Mouse (Mus musculus) lung, postnatal 10 days (tissue): ENCODE measurements around the gene Rabl2.

Experiments
- DNase-seq: peaks from one replicate; pipeline ENCODE4 v3.0.0; 2021

Rabl2 gene

DNA sequence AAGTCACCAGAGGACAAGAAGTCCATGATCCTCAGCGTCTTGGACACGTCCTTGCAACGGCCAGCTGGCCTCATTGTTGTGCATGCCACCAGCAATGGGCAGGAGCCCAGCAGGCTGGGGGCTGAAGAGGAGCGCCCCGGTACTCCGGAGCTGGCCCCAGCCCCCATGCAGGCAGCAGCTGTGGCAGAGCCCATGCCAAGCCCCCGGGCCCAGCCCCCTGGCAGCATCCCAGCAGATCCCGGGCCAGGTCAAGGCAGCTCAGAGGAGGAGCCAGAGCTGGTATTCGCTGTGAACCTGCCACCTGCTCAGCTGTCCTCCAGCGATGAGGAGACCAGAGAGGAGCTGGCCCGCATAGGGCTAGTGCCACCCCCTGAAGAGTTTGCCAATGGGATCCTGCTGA lies 42.9 kb downstream of the Rabl2 start:
- DNase-seq, result peak; percentile 32

DNA sequence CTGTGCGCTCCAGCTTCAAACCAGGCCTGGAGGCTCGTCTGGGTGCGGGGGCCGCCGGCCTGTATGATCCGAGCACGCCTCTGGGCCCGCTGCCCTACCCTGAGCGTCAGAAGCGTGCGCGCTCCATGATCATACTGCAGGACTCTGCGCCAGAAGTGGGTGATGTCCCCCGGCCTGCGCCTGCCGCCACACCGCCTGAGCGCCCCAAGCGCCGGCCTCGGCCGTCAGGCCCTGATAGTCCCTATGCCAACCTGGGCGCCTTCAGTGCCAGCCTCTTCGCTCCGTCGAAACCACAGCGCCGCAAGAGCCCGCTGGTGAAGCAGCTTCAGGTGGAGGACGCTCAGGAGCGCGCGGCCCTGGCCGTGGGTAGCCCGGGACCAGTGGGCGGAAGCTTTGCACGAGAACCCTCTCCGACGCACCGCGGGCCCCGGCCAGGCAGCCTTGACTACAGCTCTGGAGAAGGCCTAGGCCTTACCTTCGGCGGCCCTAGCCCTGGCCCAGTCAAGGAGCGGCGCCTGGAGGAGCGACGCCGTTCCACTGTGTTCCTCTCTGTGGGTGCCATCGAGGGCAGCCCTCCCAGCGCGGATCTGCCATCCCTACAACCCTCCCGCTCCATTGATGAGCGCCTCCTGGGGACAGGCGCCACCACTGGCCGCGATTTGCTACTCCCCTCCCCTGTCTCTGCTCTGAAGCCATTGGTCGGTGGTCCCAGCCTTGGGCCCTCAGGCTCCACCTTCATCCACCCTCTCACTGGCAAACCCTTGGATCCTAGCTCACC lies 43.7 kb downstream of the Rabl2 start:
- DNase-seq, result no peak

DNA sequence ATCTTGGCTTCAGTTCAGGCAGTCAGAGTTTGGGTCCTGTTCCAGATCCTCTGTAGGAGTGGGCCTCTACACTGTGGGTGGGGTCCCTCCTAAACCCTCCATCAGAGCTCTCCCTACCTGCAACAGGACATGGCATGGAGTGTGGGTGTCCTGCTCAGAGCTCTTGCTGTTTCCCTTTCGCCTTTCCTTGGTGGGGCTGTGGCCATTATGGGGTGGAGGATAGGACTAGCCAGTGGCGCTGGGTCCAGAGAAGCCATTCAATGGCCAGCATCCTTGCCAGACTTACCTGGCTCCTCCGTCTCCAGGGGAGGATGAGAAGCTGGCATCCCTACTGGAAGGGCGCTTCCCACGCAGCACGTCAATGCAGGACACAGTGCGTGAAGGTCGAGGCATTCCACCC lies 44.4 kb downstream of the Rabl2 start:
- DNase-seq, result no peak

DNA sequence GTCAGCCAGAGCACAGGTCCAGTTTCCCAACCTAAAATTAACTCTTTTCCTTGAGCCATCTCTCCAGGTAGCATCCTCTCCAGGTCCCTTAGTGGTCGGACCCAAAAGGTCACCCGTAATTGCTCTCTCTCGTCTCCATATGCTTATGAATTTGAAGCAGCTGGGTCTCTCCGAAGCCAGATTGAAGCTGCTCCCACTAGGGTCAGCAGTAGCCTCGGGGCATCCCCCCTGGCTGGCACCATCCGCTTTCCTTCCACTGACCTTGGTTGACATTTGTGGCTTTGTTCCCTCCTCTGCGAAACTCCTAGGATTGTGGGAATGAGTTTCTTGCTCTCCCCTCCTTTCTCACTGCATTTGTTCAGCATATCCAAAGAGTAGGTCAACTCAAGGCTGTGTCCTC lies 47.6 kb downstream of the Rabl2 start:
- DNase-seq, result no peak

DNA sequence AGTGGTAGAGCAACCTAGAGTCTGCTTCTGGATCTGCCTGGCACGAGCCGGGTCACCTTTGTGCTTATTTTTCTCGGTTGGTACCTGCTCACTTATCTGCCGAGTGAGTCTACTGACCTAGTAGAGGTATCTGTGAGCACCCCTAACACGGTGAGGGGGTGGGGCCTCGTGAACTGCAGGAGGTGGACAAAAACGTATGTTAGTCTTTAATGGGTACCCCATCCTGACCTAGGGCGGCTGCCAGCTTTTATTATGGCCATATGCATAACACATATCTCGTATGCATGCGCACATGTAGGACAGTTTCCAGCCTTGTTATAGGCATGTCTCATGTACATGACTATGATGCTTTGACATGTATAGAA lies 57.9 kb downstream of the Rabl2 start:
- no peak for DNase-seq

DNA sequence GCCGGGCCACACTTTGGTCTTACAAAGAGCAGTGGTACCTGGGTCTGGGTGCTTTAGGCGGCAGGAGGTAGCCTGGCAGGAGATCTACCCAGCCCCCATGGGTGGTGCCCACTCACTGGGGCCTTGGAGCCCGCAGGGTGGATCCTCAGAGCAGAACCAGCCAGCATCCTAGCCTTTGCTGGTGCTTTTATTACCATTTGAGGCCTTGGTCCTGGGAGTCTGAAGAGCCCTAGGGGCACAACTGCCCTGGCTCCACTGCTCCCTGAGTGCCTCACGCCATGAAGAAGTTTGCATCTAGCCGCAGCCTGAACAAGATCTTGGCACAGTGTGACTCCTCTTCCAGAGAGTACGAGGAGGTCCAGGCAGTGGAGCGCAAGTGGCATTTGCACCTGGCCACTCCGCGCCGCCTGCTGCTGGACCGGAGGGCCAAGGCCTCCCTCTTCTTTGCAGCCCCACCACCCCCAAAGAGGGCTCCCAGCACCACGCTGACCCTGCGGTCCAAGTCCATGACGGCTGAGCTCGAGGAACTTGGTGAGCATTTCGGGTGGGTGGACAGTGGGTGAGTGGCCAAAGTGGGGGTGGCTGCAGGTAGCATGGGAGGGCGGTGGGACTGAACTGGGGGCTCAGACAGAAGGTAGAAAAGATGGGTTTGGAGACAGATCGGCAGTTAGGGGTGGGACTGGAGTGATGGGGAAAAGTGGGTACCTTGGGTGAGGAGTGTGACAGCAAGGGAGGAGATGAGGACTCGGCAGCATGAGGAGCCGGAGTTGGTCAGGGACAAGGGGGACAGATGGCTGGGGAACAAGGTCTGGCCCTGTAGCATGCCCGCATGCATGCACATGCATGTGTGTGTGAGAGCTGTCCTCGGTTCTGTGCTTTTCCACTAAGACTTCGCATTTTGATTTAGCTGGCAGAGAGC lies 58.5 kb downstream of the Rabl2 start:
- no peak for DNase-seq
